Mouse (Mus musculus) c-Kit-negative CD71-positive TER-119-positive erythroid progenitor cells, embryonic 14.5 days (primary cell): Measurements from ENCODE around the gene Nrxn3.

Source experiments
- DNase-seq: peaks from one replicate; pipeline ENCODE4 v3.0.0-alpha.2; 2013; ENCODE audit warnings: low read depth, low spot score

Nrxn3 gene

GRCm38 (mm10) chr12:90095754-90096153 lies 1373.1 kb downstream of the Nrxn3 start:
- DNase-seq = no peak

- DNase-seq = no peak
These were observed 1390.7 kb downstream of the Nrxn3 start for GRCm38 (mm10) chr12:90113351-90113791.

GRCm38 (mm10) chr12:90131927-90132869 lies 1409.5 kb downstream of the Nrxn3 start:
- no peak for DNase-seq

- DNase-seq = no peak
These were observed 1419.3 kb downstream of the Nrxn3 start for GRCm38 (mm10) chr12:90142011-90142410.

- DNase-seq = no peak
These were observed 1421.6 kb downstream of the Nrxn3 start for GRCm38 (mm10) chr12:90144247-90144646.

- no peak for DNase-seq
These were observed 1435.6 kb downstream of the Nrxn3 start for GRCm38 (mm10) chr12:90158131-90158772.

- no peak for DNase-seq
These were observed 1437.2 kb downstream of the Nrxn3 start for GRCm38 (mm10) chr12:90159911-90160310.

GRCm38 (mm10) chr12:90166118-90166517 lies 1443.4 kb downstream of the Nrxn3 start:
- no peak for DNase-seq

GRCm38 (mm10) chr12:90181566-90181965 lies 1458.9 kb downstream of the Nrxn3 start:
- DNase-seq = no peak

- no peak for DNase-seq
These were observed 1460.3 kb downstream of the Nrxn3 start for GRCm38 (mm10) chr12:90183021-90183420.

- DNase-seq = no peak
These were observed 1473.5 kb downstream of the Nrxn3 start for GRCm38 (mm10) chr12:90196161-90196560.

- DNase-seq = no peak
These were observed 1475.3 kb downstream of the Nrxn3 start for GRCm38 (mm10) chr12:90197994-90198393.

GRCm38 (mm10) chr12:90202501-90202900 lies 1479.8 kb downstream of the Nrxn3 start:
- no peak for DNase-seq

- DNase-seq = no peak
These were observed 1488.7 kb downstream of the Nrxn3 start for GRCm38 (mm10) chr12:90211410-90211809.

- no peak for DNase-seq
These were observed 1494.4 kb downstream of the Nrxn3 start for GRCm38 (mm10) chr12:90217060-90217459.

- no peak for DNase-seq
These were observed 1506.4 kb downstream of the Nrxn3 start for GRCm38 (mm10) chr12:90229062-90229461.

GRCm38 (mm10) chr12:90236093-90236492 lies 1513.4 kb downstream of the Nrxn3 start:
- no peak for DNase-seq

- no peak for DNase-seq
These were observed 1537.6 kb downstream of the Nrxn3 start for GRCm38 (mm10) chr12:90260301-90260700.

- no peak for DNase-seq
These were observed 1545.4 kb downstream of the Nrxn3 start for GRCm38 (mm10) chr12:90268111-90268510.

- no peak for DNase-seq
These were observed 1548.2 kb downstream of the Nrxn3 start for GRCm38 (mm10) chr12:90270763-90271379.

GRCm38 (mm10) chr12:90274621-90275236 lies 1552.1 kb downstream of the Nrxn3 start:
- no peak for DNase-seq

- no peak for DNase-seq
These were observed 1558.6 kb downstream of the Nrxn3 start for GRCm38 (mm10) chr12:90281236-90281635.
